Mouse (Mus musculus): ENCODE results near the gene Pate1.

Pate1 gene

DNA sequence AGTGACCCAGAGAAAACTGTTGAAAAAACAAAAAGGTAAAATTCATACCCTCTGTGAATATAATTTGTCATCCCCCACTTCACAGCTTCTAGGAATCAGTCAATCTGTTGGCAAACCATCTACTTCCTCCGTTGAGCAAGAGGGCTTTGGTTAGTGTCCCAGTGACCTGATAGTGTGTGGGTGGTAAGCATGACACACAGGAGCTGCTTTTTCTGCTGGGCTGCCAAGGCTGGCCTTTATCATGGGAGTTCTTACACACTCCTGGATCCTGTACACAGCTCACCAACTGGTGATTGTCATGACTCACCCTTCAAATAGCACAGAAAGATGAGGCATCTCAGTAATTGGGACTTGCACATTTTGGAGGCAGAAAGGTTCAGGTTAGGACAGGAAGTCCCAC, at the start of gene Pate1:
Gene Pate1, minus strand, starts transcription at position 378 of the 400 bp plus-strand sequence.
- no peak for DNase-seq (ENCODE audit: low spot score in 2 of 2)

- DNase-seq (ENCODE audit: low spot score in 2 of 2): no peak
These were observed 20.1 kb upstream of the Pate1 start for GRCm38 (mm10) chr9:35707265-35707664.

- DNase-seq (ENCODE audit: low spot score in 2 of 2): no peak
These were observed 4.7 kb upstream of the Pate1 start for GRCm38 (mm10) chr9:35691924-35692323.

GRCm38 (mm10) chr9:35673557-35673956, 13.6 kb downstream of the Pate1 start:
- DNase-seq (ENCODE audit: low spot score in 2 of 2): no peak

- DNase-seq (ENCODE audit: low spot score in 2 of 2): no peak
These were observed 39.1 kb downstream of the Pate1 start, which contains the start of gene Pate3 for GRCm38 (mm10) chr9:35648102-35648501. Pate3 (minus strand) TSS chr9:35648202.

Measured in spleen, postnatal 36 days (tissue).